ENCODE assay signal across 8 mouse cellular contexts in the genomic region with DNA sequence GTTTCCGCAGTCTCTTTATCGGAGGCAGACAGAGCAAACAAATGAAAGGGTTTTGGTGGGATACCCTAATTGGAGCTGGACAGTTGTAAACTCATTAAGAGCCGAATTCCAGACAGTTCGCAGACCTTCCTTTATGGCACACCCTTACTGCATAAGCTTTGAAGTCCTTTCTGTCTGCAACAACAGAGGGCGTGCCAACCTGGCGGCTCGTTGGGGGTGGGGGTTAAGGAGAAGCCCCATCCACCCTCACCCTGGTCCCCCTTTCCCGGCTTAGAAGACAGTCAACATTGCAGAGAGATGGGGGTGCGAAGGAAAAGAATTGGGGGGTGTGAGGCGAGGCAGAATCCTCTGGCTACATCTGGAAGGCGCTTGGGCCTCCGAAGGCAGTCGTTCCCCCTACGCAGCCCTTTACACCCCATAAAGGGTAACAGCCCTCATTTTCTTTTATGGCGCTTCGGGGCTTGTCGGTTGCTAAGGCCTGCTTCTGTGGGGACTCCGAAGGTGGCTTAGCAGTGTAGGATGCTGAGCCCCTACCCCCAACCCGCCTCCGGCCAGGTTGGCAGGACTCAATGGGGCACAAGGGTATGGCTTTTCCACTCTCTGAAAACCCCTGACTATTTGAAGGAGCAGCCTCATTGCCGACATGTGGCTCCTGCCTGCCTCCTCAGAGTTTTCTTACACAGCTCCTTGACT. TPM values are rescaled to one million over a fixed set of nuclear protein-coding genes. Genes with fewer than 3 reads are reported as not detected.
DNase-seq lines count a peak whose midpoint lies in the region; ATAC-seq and TF ChIP-seq lines count a peak whose summit lies in the region.

No protein-coding gene starts in this region.

- intact Hi-C loops in heart, postnatal 14 days (cut with DNase I): loop anchor here (2.0 to 10.0 kb wide), 3 partner anchors 350 to 837 kb away; no protein-coding TSS in a partner anchor
- intact Hi-C loops in left cerebral cortex, postnatal 25 days (cut with DNase I): loop anchor here (2.0 to 5.0 kb wide), 5 partner anchors 351 to 1040 kb away; no protein-coding TSS in a partner anchor

- peaks cover 96% of the 10 kb centered on the region for H3K27me3 ChIP-seq in heart, embryonic 16.5 days (ENCODE audit: control insufficient read depth, insufficient read depth, low read length)
- peaks cover 100% of the 10 kb centered on the region for H3K27me3 ChIP-seq in hindbrain, embryonic 14.5 days (ENCODE audit: control insufficient read depth, insufficient read depth, low read length)
- peaks cover 100% of the 10 kb centered on the region for H3K27me3 ChIP-seq in midbrain, embryonic 12.5 days

- peaks cover 6% of the 10 kb centered on the region for H3K4me1 ChIP-seq in heart, embryonic 16.5 days (ENCODE audit: control insufficient read depth, insufficient read depth, low read length)
- no peaks in the 10 kb centered on the region for H3K4me1 ChIP-seq in bone marrow, adult 2 months (ENCODE audit: control insufficient read depth, insufficient read depth, low read length)
- H3K4me1 ChIP-seq in hindbrain, embryonic 14.5 days (replicated peaks; ENCODE audit: control insufficient read depth, insufficient read depth, low read length): 0 out of 2 replicates have a peak, but pooled peaks cover 4% of the 10 kb centered on the region
- peaks cover 9% of the 10 kb centered on the region for H3K4me1 ChIP-seq in midbrain, embryonic 12.5 days

- no peak for TF ChIP-seq POLR2A in bone marrow, adult 2 months (IDR thresholded peaks at IDR 0.05; ENCODE audit: borderline replicate concordance, control insufficient read depth, low read depth, low read length)

- H3K9me3 ChIP-seq in heart, embryonic 16.5 days (replicated peaks; ENCODE audit: control insufficient read depth, low read length): no peaks in the 10 kb centered on the region
- H3K9me3 ChIP-seq in hindbrain, embryonic 14.5 days (ENCODE audit: control insufficient read depth, low read length): no peaks in the 10 kb centered on the region
- no peaks in the 10 kb centered on the region for H3K9me3 ChIP-seq in midbrain, embryonic 12.5 days

- no peak overlapping the region for H3K27ac ChIP-seq in heart, embryonic 16.5 days (ENCODE audit: low read length)
- peak overlapping the region; percentile 18; the same call in 1 of the 2 replicates for H3K27ac ChIP-seq in bone marrow, adult 2 months (ENCODE audit: control insufficient read depth, insufficient read depth, low read depth, low read length, poor library complexity)
- H3K27ac ChIP-seq in hindbrain, embryonic 14.5 days: no peak overlapping the region
- no peak overlapping the region for H3K27ac ChIP-seq in midbrain, embryonic 12.5 days (replicated peaks)

- TF ChIP-seq CTCF in bone marrow, adult 2 months (IDR thresholded peaks at IDR 0.05; ENCODE audit: control insufficient read depth, insufficient read depth, low read length): no peak

- no peak for ATAC-seq in heart, embryonic 16.5 days (replicated peaks; ENCODE audit: extremely low read depth, insufficient read depth, low FRiP score)
- ATAC-seq in hindbrain, embryonic 14.5 days (ENCODE audit: low FRiP score): peak; percentile 3; the same call in 1 of the 2 replicates
- ATAC-seq in midbrain, embryonic 12.5 days (ENCODE audit: low FRiP score, low read depth): no peak
- no peak for ATAC-seq in megakaryocyte-erythroid progenitor cell, adult 5-6 weeks (replicated peaks; ENCODE audit: low FRiP score, low TSS enrichment, poor library complexity, severe bottlenecking)

- no peak for DNase-seq in heart, postnatal 14 days
- DNase-seq in hindbrain, embryonic 14.5 days (ENCODE audit: low spot score): no peak
- DNase-seq in left cerebral cortex, postnatal 25 days (ENCODE audit: low spot score in 2 of 2): no peak
- DNase-seq in spleen, postnatal 14 days (ENCODE audit: low spot score in 2 of 2): no peak

- WGBS in heart, embryonic 16.5 days: 14% methylated on average over 21 of the region's 21 CpGs
- 5% methylated on average over 21 of the region's 21 CpGs for WGBS in bone marrow, adult 2 months
- 5% methylated on average over 21 of the region's 21 CpGs for WGBS in hindbrain, embryonic 14.5 days
- WGBS in midbrain, embryonic 12.5 days: 5% methylated on average over 21 of the region's 21 CpGs

- H3K4me3 ChIP-seq in heart, embryonic 16.5 days (ENCODE audit: low read length): peak overlapping the region; percentile 71
- no peak overlapping the region for H3K4me3 ChIP-seq in bone marrow, adult 2 months (replicated peaks; ENCODE audit: control insufficient read depth, low read depth, low read length)
- H3K4me3 ChIP-seq in hindbrain, embryonic 14.5 days (replicated peaks; ENCODE audit: low read length): 0 out of 2 replicates have a peak overlapping the region, but pooled peaks have one; percentile 37
- H3K4me3 ChIP-seq in midbrain, embryonic 12.5 days: no peak overlapping the region

- H3K4me2 ChIP-seq in heart, embryonic 16.5 days (ENCODE audit: low read depth, low read length): peak overlapping the region; percentile 97
- peak overlapping the region; percentile 63 for H3K4me2 ChIP-seq in hindbrain, embryonic 14.5 days (replicated peaks)
- H3K4me2 ChIP-seq in midbrain, embryonic 12.5 days (replicated peaks): peak overlapping the region; percentile 70

- no peaks in the 10 kb centered on the region for H3K36me3 ChIP-seq in heart, embryonic 16.5 days (ENCODE audit: control insufficient read depth, insufficient read depth)
- no peaks in the 10 kb centered on the region for H3K36me3 ChIP-seq in hindbrain, embryonic 14.5 days (replicated peaks; ENCODE audit: control insufficient read depth, insufficient read depth)
- no peaks in the 10 kb centered on the region for H3K36me3 ChIP-seq in midbrain, embryonic 12.5 days

- no peak overlapping the region for H3K9ac ChIP-seq in heart, embryonic 16.5 days (ENCODE audit: low read length)
- H3K9ac ChIP-seq in hindbrain, embryonic 14.5 days: no peak overlapping the region
- no peak overlapping the region for H3K9ac ChIP-seq in midbrain, embryonic 12.5 days (replicated peaks)

RNA-seq across cellular contexts. Expression of gene Hoxa7, which starts 0.5 kb away (rescaled TPM):
- 0.35 and 0.38 TPM in 2 replicates for polyA plus RNA-seq in heart, embryonic 16.5 days (2015; fragmentation: Nextera tagmentation; extraction: Ambion mirVana)
- total RNA-seq in heart, postnatal 14 days (2021): under 1 TPM; 0.17 to 0.29 TPM
- 1.4 and 2.8 TPM in 2 replicates for polyA plus RNA-seq in bone marrow, adult 2 months (2011; ENCODE audit: insufficient read depth, insufficient read length, low replicate concordance, missing spikeins)
- 18.7 and 25.2 TPM in 2 replicates for polyA plus RNA-seq in hindbrain, embryonic 14.5 days (2014; fragmentation: Nextera tagmentation; extraction: Ambion mirVana)
- polyA plus RNA-seq in midbrain, embryonic 12.5 days (2016; fragmentation: Nextera tagmentation; extraction: Ambion mirVana): not detected in 2 replicates
- 3.4 and 4.1 TPM in 2 replicates for total RNA-seq in megakaryocyte-erythroid progenitor cell, adult 5-6 weeks (2014; fragmentation: Nextera tagmentation)
- 2.6 and 3.1 TPM in 2 replicates for total RNA-seq in megakaryocyte-erythroid progenitor cell, adult 5-6 weeks (2017)
- total RNA-seq in left cerebral cortex, postnatal 25 days (2021): not detected

RNA-seq across cellular contexts. Expression of gene Hoxa9, which starts 8.8 kb away (rescaled TPM):
- 0.17 TPM in 1 of 2 replicates, not detected in the other for polyA plus RNA-seq in heart, embryonic 16.5 days (2015; fragmentation: Nextera tagmentation; extraction: Ambion mirVana)
- not detected for total RNA-seq in heart, postnatal 14 days (2021)
- polyA plus RNA-seq in bone marrow, adult 2 months (2011; ENCODE audit: insufficient read depth, insufficient read length, low replicate concordance, missing spikeins): 2.2 and 3.8 TPM in 2 replicates
- polyA plus RNA-seq in hindbrain, embryonic 14.5 days (2014; fragmentation: Nextera tagmentation; extraction: Ambion mirVana): 1.5 and 2.0 TPM in 2 replicates
- not detected in 2 replicates for polyA plus RNA-seq in midbrain, embryonic 12.5 days (2016; fragmentation: Nextera tagmentation; extraction: Ambion mirVana)
- 7.6 and 9.7 TPM in 2 replicates for total RNA-seq in megakaryocyte-erythroid progenitor cell, adult 5-6 weeks (2014; fragmentation: Nextera tagmentation)
- 10.3 and 27.1 TPM in 2 replicates for total RNA-seq in megakaryocyte-erythroid progenitor cell, adult 5-6 weeks (2017)
- not detected for total RNA-seq in left cerebral cortex, postnatal 25 days (2021)

RNA-seq across cellular contexts. Expression of gene Gm28308, which starts 9.0 kb away (rescaled TPM):
- not detected in 2 replicates for polyA plus RNA-seq in heart, embryonic 16.5 days (2015; fragmentation: Nextera tagmentation; extraction: Ambion mirVana)
- not detected for total RNA-seq in heart, postnatal 14 days (2021)
- not detected in 2 replicates for polyA plus RNA-seq in bone marrow, adult 2 months (2011; ENCODE audit: insufficient read depth, insufficient read length, low replicate concordance, missing spikeins)
- polyA plus RNA-seq in hindbrain, embryonic 14.5 days (2014; fragmentation: Nextera tagmentation; extraction: Ambion mirVana): not detected in 2 replicates
- not detected in 2 replicates for polyA plus RNA-seq in midbrain, embryonic 12.5 days (2016; fragmentation: Nextera tagmentation; extraction: Ambion mirVana)
- total RNA-seq in megakaryocyte-erythroid progenitor cell, adult 5-6 weeks (2014; fragmentation: Nextera tagmentation): not detected in 2 replicates
- not detected in 2 replicates for total RNA-seq in megakaryocyte-erythroid progenitor cell, adult 5-6 weeks (2017)
- not detected for total RNA-seq in left cerebral cortex, postnatal 25 days (2021)

RNA-seq across cellular contexts. Expression of gene Hoxa3, which starts 9.0 kb away (rescaled TPM):
- polyA plus RNA-seq in heart, embryonic 16.5 days (2015; fragmentation: Nextera tagmentation; extraction: Ambion mirVana): 0.89 and 1.3 TPM in 2 replicates
- total RNA-seq in heart, postnatal 14 days (2021): 1 to 10 TPM; 1.2 TPM
- 1.2 and 2.4 TPM in 2 replicates for polyA plus RNA-seq in bone marrow, adult 2 months (2011; ENCODE audit: insufficient read depth, insufficient read length, low replicate concordance, missing spikeins)
- polyA plus RNA-seq in hindbrain, embryonic 14.5 days (2014; fragmentation: Nextera tagmentation; extraction: Ambion mirVana): 21.7 and 24.9 TPM in 2 replicates
- 0.09 TPM in 1 of 2 replicates, not detected in the other for polyA plus RNA-seq in midbrain, embryonic 12.5 days (2016; fragmentation: Nextera tagmentation; extraction: Ambion mirVana)
- total RNA-seq in megakaryocyte-erythroid progenitor cell, adult 5-6 weeks (2014; fragmentation: Nextera tagmentation): 0.77 and 1.4 TPM in 2 replicates
- not detected in 2 replicates for total RNA-seq in megakaryocyte-erythroid progenitor cell, adult 5-6 weeks (2017)
- total RNA-seq in left cerebral cortex, postnatal 25 days (2021): not detected

RNA-seq across cellular contexts. Expression of gene Hoxa6, which starts 13.6 kb away (rescaled TPM):
- polyA plus RNA-seq in heart, embryonic 16.5 days (2015; fragmentation: Nextera tagmentation; extraction: Ambion mirVana): not detected in 2 replicates
- not detected for total RNA-seq in heart, postnatal 14 days (2021)
- not detected in 2 replicates for polyA plus RNA-seq in bone marrow, adult 2 months (2011; ENCODE audit: insufficient read depth, insufficient read length, low replicate concordance, missing spikeins)
- polyA plus RNA-seq in hindbrain, embryonic 14.5 days (2014; fragmentation: Nextera tagmentation; extraction: Ambion mirVana): 25.4 and 29.8 TPM in 2 replicates
- not detected in 2 replicates for polyA plus RNA-seq in midbrain, embryonic 12.5 days (2016; fragmentation: Nextera tagmentation; extraction: Ambion mirVana)
- total RNA-seq in megakaryocyte-erythroid progenitor cell, adult 5-6 weeks (2014; fragmentation: Nextera tagmentation): 1.5 TPM in 1 of 2 replicates, not detected in the other
- total RNA-seq in megakaryocyte-erythroid progenitor cell, adult 5-6 weeks (2017): not detected in 2 replicates
- not detected for total RNA-seq in left cerebral cortex, postnatal 25 days (2021)

Comparison
In these comparisons a context has a peak if more than half of its experiments do, and no peak if none do; other contexts are left out.
1. H3K4me3 ChIP-seq: peak in heart, embryonic 16.5 days (single experiment) and hindbrain, embryonic 14.5 days (single experiment); none in bone marrow, adult 2 months (single experiment) and midbrain, embryonic 12.5 days (single experiment).
2. Peak in every context shown above with its lines, with median percentiles within 50 percentile points of each other: H3K4me2 ChIP-seq.